Mouse (Mus musculus): ENCODE measurements around the gene Bdkrb2.

DNA sequence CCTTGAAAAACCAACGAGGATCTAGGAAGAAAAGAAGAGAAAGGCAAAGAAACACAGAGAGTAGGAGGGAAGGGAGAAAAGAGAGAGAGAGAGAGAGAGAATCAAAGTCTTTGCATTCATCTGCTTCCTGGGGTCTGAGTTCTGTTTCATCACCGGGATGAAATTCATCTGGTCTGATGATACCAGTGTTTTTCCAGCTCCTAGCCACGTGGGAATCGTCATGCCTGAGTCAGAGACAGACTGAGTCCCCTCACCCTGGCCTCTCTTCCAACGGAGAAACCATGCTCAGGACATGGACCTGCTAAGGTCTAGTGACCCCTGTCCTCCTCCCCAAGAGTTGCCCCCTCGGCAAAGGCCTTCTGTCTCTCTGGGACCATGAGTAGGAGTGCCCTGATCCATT is 16.5 kb upstream of the Bdkrb2 start:
- no peak for TF ChIP-seq POLR2A (IDR thresholded peaks at IDR 0.05; ENCODE audit: low read depth, low read length)
- TF ChIP-seq CTCF (IDR thresholded peaks at IDR 0.05; ENCODE audit: extremely low read depth, insufficient read length, insufficient replicate concordance, low read depth, low read length), result no peak

All from small intestine, adult 2 months (tissue).